Mouse (Mus musculus): ENCODE measurements around the gene Plpp7. TPM values are rescaled to one million over a fixed set of nuclear protein-coding genes. Genes with fewer than 3 reads are reported as not detected.

The Plpp7 gene
- total RNA-seq, 2 experiments from 2014 or later, result 27.6 to 28.0 TPM

DNA sequence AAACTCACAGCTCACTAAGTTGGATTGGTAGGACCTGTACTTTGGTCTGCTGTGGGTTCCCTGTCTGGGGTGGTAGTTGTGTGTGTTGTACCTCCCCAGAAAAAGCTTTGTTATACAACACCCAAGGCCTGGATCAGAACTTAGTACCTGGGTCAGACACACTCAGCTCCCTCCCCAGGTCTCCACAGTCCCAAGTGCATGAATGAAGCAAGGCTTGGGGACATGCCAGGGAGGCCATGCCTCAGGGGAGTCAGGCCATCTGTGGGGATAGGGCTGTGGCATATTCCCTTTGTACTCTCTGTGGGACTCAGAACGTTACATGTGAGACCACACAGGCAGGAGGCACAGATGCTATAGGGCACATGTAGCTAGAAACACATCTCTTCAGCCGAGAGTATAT, 5.2 kb upstream of the Plpp7 start:
- intact Hi-C loops (cut with DNase I), result no loop called here
- DNase-seq (ENCODE audit: low spot score in 2 of 2), result no peak

DNA sequence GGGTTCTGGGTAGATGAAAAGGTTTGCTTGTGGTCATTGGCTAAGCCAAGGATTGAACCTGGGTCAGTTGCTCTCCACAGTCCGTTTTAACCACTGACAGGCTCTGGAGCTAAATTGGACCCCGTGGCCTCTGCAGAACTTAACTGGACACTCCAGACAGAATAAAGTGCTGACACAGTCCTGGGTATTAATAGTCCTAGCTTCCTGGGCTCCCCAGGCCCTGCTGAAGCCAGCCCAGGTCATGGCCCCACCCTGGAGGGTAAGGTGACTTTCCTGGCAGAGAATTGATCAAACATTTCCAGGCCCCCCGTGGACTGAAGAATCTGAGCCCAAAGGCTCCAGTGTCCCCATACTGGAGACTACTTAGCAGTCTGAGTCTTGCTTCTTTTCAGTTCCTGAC, 3.4 kb upstream of the Plpp7 start:
- intact Hi-C loops (cut with DNase I), result no loop called here
- no peak for DNase-seq (ENCODE audit: low spot score in 2 of 2)

DNA sequence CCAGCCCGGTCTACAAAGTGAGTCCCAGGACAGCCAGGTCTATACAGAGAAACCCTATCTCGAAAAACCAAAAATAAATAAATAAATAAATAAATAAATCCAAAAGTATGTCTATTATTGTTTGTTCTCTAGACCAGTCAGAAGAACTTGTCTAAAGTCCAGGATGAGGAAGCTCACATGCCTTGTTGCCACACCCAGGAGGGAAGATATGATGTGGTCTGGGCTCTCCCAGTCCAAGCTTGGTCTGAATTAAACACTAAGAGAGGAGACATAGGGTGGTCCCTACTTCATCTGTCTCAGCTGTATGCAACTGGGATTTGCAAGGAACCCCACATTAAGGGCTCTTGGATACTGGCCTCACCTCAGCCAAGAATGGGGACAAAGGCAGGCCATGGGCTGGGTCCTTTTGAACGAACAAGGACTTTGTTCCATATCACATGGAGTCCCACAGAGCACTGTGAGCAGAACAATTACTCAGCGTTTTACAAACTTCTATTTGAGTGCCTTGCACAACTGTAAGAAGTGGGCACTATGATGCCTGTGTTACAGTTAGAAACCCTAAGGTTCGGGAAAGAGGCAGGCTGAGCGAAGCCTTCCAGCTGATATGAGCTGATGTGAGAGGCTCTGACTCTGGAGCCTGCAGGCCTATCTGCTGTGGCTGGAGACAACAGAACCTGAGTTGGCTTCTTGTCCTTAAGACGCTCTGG, 1.2 kb upstream of the Plpp7 start:
- intact Hi-C loops (cut with DNase I), result no loop called here
- DNase-seq (ENCODE audit: low spot score in 2 of 2), result no peak

DNA sequence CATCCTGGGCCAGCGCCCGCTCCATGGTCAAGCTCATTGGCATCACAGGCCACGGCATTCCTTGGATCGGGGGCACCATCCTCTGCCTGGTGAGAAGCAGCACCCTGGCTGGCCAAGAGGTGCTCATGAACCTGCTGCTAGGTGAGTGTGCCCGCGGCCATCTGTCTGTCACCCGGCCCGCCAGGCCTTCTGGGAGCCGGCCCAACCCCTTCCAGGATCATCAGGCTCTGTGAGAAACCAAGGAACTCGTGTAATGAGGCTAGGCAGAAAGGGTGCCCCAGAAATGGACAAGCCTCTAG, 743 bp downstream of the Plpp7 start:
- intact Hi-C loops (cut with DNase I), result no loop called here
- DNase-seq (ENCODE audit: low spot score in 2 of 2), result no peak

DNA sequence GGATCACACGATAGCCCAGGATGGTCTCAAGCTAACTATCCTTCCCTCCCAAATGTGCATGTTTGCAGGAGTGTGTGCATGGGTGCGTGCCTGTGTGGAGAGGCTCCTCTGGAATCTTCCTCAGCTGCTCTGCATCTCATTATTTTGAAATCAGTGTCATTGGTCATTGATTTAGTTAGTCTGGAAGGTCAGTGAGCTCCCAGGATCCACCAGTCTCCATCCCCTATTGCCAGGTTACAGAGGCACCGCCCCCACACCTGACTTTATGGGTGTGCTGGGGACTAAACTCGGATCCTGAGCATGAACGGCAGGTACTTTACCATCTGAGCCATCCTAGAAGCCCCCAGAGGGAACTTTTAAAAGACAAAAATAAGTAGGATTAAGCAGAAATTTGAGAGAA, 7.6 kb downstream of the Plpp7 start:
- no peak for DNase-seq (ENCODE audit: low spot score in 2 of 2)
- intact Hi-C loops (cut with DNase I), result no loop called here

DNA sequence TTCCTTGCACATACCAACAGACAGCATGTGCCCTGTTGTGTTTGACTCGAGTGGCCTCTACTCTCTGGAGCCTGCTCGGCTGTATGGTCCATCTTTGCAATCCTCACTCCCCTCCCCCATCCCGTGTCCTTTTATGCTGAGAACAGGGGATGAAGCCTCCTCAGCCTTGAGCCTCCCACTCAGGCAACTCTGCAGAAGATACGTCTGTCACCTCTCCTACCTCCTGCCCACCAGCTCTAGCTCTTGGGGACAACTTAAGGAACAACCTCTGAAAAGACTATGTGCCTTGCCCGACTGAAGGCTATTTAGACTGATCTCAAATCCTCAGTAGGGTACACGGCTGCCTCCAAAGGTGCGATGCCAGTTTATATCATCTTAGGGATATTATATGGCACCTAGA, 8.2 kb downstream of the Plpp7 start:
- intact Hi-C loops (cut with DNase I), result no loop called here
- peak in 1 of 2 experiments; percentile 76 for DNase-seq (ENCODE audit: low spot score in 2 of 2)

DNA sequence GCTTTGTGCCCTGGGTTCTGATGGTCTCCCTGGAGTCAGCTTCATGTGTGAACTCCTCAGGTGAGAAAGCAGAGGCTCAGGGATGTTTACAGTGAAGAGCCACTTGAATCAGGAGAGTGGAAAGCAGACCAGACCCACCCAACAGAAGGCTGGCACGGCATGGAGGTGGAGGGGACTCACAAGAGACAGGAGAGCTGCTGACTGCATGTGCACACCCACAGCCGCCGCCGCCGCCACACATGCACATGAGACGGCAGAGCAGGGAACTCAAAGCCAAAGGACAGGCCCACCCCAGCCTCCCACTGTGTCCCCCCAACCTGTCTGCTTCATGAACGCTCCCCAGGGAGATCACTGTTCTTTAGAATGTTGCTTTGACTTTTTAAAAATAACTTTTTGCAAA, 8.8 kb downstream of the Plpp7 start:
- intact Hi-C loops (cut with DNase I), result no loop called here
- peak; percentile 53 to 79 for DNase-seq (ENCODE audit: low spot score in 2 of 2)

DNA sequence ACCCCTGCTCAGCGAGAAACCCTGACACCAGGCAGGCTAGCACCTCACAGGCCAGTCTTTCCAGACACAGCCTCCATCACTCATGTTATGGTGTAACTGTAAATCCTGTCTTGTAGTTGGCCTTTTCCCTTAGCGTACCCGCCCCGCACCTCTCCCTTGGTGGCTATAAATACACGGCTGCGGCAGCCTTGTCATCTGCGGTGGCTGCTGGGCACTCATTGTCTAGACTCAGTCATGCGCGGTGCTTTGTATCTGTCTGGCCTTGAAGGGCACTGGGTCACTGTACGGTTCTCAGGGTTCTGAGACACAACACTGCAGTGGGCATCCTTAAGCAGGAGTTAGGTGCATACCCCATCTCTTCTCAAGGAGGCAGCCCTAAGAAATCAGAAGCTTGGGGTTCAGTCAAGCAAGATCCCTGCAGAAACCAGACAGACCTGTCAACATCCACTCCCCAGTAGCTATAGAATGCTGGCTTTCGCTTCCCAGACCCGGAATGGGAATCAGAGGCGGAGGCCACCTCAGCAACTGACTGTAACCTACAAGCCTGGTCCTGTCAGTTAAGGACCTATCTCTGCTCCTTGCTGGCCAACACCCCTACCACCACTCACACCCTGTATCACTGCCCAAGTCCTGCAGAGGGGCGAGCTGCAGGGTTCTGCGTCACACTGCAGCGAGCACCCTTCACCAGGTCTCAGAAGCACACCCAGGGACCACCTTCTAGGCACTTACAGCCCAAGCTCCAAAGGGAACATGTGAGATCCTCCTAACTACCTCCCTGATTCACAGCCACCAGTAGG, 10.0 kb downstream of the Plpp7 start:
- DNase-seq (ENCODE audit: low spot score in 2 of 2), result peak in 1 of 2 experiments; percentile 52
- intact Hi-C loops (cut with DNase I), result no loop called here

DNA sequence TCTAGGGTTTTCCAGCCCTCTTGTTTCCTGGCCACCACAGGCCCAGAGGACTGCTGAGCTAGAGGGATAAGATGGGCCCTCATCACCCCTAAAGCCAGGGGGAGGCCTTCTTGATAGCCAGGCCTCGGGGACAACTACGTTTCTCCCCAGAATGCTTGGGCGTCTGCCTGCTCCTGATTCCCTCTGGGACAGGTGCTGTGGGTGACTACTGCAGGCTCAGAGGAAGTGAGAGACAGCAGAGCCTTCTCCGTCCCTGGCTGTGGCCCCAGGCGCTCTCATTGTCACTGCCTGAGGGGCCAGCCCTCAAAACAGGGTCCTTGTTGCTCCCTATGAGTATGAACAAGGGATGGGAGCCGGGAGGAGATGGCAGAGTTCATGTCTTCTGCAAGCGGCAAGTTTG, 10.6 kb downstream of the Plpp7 start:
- intact Hi-C loops (cut with DNase I), result no loop called here

DNA sequence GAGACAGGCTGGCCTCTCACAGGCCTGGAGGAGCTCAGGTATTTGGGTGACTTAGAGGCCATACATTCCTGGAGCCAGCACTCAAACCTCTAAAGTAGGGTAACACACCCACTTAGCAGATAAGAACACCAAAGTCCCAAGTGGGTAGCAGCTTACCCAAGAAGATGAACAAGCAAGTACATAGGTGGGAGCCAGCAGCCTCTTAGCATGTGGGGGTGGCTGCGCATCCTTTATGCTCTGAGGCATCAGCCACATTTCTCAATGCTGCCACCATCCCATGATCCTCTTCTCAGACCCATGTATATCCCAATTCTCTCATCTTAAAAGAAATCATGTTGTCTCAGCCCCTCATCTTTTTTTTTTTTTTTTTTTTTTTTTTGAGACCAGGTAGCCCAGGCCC, 15.9 kb downstream of the Plpp7 start:
- intact Hi-C loops (cut with DNase I), result no loop called here
- DNase-seq (ENCODE audit: low spot score in 2 of 2), result peak in 1 of 2 experiments; percentile 84

More for the DNA sequence above, 10.6 kb downstream of the Plpp7 start:
- no peak for DNase-seq (ENCODE audit: low spot score in 2 of 2)

DNA sequence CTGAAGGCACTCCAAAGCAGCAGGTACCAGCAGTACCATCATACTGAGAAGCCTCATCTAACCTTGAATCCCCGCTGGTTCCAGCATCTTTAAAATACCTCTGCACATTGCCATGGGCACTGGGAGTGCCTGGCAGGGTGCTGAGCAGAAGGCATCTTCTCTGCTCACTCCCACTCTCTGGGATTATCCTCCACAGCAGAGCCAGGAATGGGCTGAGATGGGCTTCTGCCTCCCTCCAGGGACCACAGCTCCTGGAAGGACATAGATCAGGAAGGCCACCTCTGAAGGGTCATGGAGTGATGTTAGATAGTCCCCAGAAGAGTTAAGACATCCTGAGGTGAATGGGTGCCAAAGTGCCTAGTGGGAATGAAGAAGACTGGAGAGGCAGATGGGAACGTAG, 17.2 kb downstream of the Plpp7 start:
- DNase-seq (ENCODE audit: low spot score in 2 of 2), result peak in 1 of 2 experiments; percentile 74
- intact Hi-C loops (cut with DNase I), result no loop called here

DNA sequence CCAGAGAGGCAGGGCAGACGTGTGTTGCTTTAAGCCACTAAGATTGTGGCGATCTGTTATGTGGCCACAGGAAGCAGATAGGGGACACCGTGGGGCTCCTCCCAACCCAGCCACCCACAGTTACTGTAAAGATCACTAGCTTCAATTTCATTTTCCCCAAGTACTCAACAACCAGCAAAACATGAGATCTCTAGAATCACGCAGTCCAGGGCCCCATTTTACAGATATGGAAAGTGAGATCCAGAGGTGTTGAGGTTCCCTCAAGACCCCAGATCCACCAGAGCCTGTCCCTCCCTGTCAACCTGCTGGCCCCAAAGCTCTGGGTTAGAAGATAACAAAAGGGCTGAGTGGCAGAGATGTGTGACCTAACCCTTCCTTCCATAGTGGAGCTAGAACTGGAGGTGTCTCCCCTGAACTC, 20.5 kb downstream of the Plpp7 start:
- no peak for DNase-seq (ENCODE audit: low spot score in 2 of 2)
- intact Hi-C loops (cut with DNase I), result no loop called here

DNA sequence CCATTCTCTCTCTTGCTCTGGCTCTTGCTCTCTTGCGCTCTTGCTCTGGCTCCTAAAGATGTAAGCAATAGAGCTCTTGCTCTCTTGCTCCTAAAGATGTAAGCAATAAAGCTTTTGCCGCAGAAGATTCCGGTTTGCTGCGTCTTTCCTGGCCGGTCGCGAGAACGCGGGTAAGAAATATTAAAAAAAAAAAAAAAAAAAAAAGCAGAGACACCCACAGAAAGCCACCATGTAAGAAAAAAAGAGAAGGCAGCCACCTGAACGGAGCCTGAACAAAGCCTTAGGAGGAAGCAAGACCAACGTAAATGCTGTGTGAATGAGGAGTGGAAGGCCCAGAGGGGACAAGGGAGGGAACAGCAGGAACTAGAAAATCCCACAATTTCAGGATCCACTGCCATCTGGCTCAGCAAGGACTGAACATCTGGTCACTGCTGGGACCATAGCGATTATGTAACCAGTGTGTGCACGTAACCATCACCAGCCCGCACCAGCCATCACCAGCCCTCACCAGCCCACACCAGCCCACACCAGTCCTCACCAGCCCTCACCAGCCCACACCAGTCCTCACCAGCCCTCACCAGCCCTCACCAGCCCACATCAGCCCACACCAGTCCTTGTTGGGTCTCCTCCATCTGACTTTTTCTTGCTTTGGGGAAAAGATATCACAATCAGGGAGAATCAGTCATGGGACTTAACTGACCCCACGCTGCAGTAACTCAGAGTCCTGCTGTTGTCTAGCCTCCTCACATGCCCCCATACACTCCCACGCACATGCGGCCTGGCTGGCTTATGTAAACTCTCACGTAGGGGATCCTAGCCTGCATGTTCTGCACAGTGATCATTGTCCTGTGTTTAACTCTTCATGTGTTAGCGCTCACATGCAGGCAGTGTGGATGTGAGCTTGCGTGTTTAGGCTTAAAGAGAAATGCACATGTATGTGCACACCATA, 24.7 kb downstream of the Plpp7 start:
- DNase-seq (ENCODE audit: low spot score in 2 of 2), result no peak
- intact Hi-C loops (cut with DNase I), result no loop called here

DNA sequence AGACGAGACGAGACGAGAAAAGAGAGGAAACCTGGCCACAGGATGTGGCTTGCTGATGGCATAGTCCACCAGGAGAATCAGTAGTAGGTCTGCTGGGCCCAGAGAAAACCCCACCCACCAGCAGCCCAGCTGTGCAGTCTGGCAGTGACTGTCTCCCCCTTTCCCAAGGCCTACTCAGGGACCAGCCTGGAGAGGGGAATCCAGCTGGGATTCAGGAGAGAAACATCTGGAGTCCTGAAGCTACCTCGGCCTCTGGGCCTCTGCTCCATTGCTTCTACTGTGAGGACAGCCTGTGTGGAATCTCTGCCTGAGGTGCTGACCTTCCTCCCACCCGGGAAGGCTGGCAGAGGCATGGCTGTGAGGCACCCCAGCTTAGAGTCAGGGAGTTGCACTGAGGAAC, 25.8 kb downstream of the Plpp7 start:
- DNase-seq (ENCODE audit: low spot score in 2 of 2), result no peak
- intact Hi-C loops (cut with DNase I), result no loop called here

DNA sequence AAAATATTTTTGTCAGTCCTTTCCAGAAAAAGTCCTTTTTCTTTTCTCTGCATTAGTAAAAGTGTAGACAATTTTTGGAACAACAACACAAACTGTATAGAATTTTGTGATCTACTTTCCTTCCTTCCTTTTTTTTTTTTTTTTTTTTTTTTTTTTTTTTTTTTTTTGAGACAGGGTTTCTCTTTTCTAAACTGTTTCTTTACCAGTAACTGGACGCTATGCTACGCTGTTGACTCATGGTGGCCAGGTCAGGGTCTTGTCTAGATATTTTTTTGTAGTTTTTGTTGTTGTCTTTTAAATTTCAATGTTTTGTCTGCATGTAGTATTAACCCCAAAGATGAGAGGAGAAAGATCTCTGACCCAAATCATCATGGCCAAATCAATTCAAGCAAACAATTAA, 26.5 kb downstream of the Plpp7 start:
- DNase-seq (ENCODE audit: low spot score in 2 of 2), result no peak
- intact Hi-C loops (cut with DNase I), result no loop called here

DNA sequence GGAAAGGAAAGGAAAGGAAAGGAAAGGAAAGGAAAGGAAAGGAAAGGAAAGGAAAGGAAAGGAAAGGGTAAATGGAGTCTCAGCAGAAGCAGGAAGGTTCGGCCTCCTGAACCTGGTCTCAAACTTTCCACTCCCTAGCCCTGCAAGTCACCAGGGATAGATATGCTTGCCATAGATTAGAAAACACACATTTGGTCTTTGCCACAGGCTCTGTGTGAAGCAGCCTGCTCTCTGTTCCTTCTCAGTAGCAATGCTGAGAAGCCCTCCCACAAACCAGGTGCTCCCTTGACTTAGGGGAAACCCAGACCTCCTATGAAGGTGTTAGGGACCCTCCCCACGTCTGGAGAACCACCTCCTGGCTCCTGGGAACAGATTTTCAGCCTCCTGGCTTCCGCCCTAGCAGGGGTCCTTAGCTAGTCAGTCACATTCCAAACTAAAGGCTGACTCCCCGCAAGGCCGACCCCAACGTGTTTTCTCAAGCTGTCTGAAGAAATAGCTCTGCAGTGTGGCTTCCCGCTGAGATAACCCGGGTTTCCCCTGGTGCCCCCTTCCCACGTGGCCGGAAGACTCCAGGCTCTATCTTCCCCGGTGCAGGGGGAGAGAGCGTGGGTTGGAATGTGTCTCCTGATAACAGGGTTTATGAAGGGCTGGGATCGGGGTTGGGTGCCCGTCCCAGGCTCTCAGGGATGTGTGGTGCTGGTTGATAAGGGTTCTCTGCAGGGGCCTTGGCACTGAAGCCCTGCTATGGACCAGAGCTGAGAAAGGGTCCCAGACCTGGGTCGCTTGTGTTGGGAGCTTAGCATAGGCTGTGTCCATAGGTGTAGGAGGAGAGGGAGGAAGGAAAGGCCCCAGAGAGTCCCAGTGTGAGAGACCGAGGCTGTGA, 32.6 kb downstream of the Plpp7 start:
- intact Hi-C loops (cut with DNase I), result no loop called here
- no peak for DNase-seq (ENCODE audit: low spot score in 2 of 2)

DNA sequence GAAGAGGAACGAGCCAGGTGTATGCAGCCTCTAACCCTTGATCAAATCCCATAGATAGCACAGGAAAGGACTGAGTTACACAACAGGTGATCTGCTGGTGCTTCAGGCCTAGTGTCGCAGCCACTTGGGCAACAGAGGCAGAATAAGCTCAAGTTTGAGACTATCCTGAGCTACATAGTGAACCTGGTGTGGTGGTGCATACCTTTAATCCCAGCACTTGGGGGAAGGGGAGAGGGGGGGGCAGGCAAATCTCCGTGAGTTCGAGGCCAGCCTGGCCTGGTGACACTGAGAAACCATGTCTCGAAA, 33.2 kb downstream of the Plpp7 start:
- no peak for DNase-seq (ENCODE audit: low spot score in 2 of 2)
- intact Hi-C loops (cut with DNase I), result no loop called here

DNA sequence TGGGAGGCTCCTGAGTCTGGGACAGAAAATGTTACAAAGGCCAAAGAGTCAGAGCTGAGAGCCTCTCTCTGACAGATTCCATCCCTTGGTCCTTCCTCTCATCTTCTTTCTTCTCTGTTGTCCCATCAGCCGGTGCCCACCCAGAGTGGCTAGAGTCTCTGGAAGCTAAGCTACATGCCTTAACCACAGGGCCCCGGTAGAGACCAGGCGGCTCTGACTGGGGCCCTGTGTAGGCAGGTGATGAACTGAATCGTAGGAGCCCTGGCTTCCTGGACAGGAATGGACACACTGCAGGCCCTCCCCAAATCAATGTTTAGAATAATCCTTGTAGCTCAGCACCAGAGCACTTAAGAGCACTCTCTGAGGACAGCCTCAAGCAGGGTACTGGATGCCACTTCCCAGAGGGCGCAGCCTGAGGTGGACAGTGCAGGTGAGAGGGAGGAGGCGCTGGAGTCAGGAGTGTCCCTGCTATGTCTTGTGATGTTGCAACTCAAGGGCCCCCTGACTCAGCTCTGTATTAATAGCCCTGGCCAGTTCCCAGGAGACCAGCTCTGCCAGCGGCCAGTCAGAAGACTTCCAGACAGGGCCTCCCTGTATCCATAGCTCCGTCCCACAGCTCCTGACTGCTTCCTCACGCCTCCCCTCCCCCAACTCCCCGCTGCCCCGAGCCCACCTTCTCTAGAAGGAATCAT, 34.2 kb downstream of the Plpp7 start:
- DNase-seq (ENCODE audit: low spot score in 2 of 2), result no peak
- intact Hi-C loops (cut with DNase I), result loop anchor here (5.0 kb wide), 3 partner anchors 47 to 212 kb away; partner anchors contain the start of gene Fam78a

DNA sequence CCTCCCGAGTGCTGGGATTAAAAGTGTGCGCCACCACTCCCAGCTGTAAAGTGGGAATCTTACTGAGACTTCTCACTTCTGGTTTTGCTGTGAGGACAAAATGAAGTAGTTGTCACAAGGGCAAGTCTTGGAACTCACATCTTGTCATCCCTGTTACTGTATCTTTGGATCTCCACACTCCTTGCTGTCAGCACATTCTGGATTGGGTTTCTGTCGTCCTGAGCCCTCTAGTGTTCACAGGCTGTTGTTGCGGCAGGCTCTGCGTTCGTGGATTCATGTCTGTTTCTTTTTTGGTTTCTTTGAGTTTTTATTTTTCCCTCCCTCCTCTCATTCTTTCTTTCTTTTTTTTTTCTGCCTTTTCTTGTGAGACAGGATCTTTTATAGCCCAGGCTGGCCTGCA, 35.1 kb downstream of the Plpp7 start:
- DNase-seq (ENCODE audit: low spot score in 2 of 2), result peak; percentile 60 to 84
- intact Hi-C loops (cut with DNase I), result loop anchor here (5.0 kb wide), 3 partner anchors 48 to 213 kb away; partner anchors contain the start of gene Fam78a

All from left cerebral cortex, postnatal 25 days (tissue).